Mouse (Mus musculus): ENCODE data around the gene Mbnl2.

DNA sequence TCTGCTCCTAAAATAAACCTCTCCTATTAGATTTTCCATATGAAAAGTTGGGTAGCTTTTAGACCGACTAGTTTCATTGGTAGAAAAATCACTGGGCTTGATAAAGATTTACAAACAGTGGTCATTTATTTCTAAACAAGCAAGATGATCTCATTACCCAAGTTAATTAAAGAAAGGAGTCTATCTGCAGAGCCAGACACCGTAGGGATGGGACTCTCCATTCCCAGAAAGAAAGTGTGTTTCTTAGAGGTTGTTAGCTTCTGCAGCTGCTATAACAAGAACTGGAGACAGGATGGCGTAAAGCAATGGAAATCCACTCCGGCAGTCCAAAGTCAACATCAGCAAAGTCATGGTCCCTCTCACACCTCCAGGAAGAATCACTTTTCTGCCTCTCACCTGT is 92.1 kb downstream of the Mbnl2 start:
- TF ChIP-seq POLR2A (IDR thresholded peaks at IDR 0.05; ENCODE audit: borderline replicate concordance, control insufficient read depth, low read depth, low read length) (no peak), CTCF (IDR thresholded peaks at IDR 0.05; ENCODE audit: control insufficient read depth, insufficient read depth, low read length) (no peak)
